Mouse (Mus musculus): ENCODE results near the gene Lgals12. TPM values are rescaled to one million over a fixed set of nuclear protein-coding genes. Genes with fewer than 3 reads are reported as not detected.
A peak's percentile ranks its signal among the peaks of the same experiment; 100 is the strongest.

Lgals12 gene
- polyA plus RNA-seq, 1 experiment from 2014 or later, result 0.20 TPM

GRCm38 (mm10) chr19:7568364-7568763, 38.6 kb downstream of the Lgals12 start:
- no peak for DNase-seq (ENCODE audit: low spot score)
- ATAC-seq, result no peak
- Histone ChIP-seq H3K27me3 (replicated peaks; ENCODE audit: control insufficient read depth, insufficient read depth, low read length) (no peaks in the 10 kb centered on the region), H3K4me1 (ENCODE audit: control insufficient read depth, insufficient read depth, low read length) (no peaks in the 10 kb centered on the region), H3K27ac (ENCODE audit: low read depth, low read length) (no peak overlapping the region), H3K9me3 (replicated peaks; ENCODE audit: control insufficient read depth, low read length) (no peaks in the 10 kb centered on the region), H3K36me3 (ENCODE audit: control insufficient read depth, insufficient read depth, low read length) (no peaks in the 10 kb centered on the region), H3K4me2 (ENCODE audit: low read length) (no peak overlapping the region), H3K4me3 (ENCODE audit: low read depth, low read length) (no peak overlapping the region), H3K9ac (ENCODE audit: low read length) (no peak overlapping the region)
- WGBS, result 65% methylated on average over 3 of the region's 3 CpGs

- H3K9ac ChIP-seq (ENCODE audit: low read length), result no peak overlapping the region
- H3K4me2 ChIP-seq (ENCODE audit: low read length), result no peak overlapping the region
- no peaks in the 10 kb centered on the region for H3K27me3 ChIP-seq (replicated peaks; ENCODE audit: control insufficient read depth, insufficient read depth, low read length)
- 64% methylated on average over 3 of the region's 3 CpGs for WGBS
- no peaks in the 10 kb centered on the region for H3K4me1 ChIP-seq (ENCODE audit: control insufficient read depth, insufficient read depth, low read length)
- H3K27ac ChIP-seq (ENCODE audit: low read depth, low read length), result no peak overlapping the region
- no peak for DNase-seq (ENCODE audit: low spot score)
- H3K9me3 ChIP-seq (replicated peaks; ENCODE audit: control insufficient read depth, low read length), result no peaks in the 10 kb centered on the region
- no peak overlapping the region for H3K4me3 ChIP-seq (ENCODE audit: low read depth, low read length)
- ATAC-seq, result no peak
- no peaks in the 10 kb centered on the region for H3K36me3 ChIP-seq (ENCODE audit: control insufficient read depth, insufficient read depth, low read length)
Measured at GRCm38 (mm10) chr19:7566826-7567225, 40.2 kb downstream of the Lgals12 start.

- no peaks in the 10 kb centered on the region for H3K9me3 ChIP-seq (replicated peaks; ENCODE audit: control insufficient read depth, low read length)
- no peak overlapping the region for H3K9ac ChIP-seq (ENCODE audit: low read length)
- DNase-seq (ENCODE audit: low spot score) (no peak), ATAC-seq (no peak)
- H3K4me3 ChIP-seq (ENCODE audit: low read depth, low read length), result no peak overlapping the region
- H3K4me2 ChIP-seq (ENCODE audit: low read length), result no peak overlapping the region
- H3K27ac ChIP-seq (ENCODE audit: low read depth, low read length), result no peak overlapping the region
- H3K27me3 ChIP-seq (replicated peaks; ENCODE audit: control insufficient read depth, insufficient read depth, low read length), result no peaks in the 10 kb centered on the region
- no peaks in the 10 kb centered on the region for H3K36me3 ChIP-seq (ENCODE audit: control insufficient read depth, insufficient read depth, low read length)
- 100% methylated on average over 1 of the region's 1 CpGs for WGBS
- no peaks in the 10 kb centered on the region for H3K4me1 ChIP-seq (ENCODE audit: control insufficient read depth, insufficient read depth, low read length)
Measured at GRCm38 (mm10) chr19:7564457-7564856, 42.5 kb downstream of the Lgals12 start.

GRCm38 (mm10) chr19:7563676-7564075, 43.3 kb downstream of the Lgals12 start:
- 93% methylated on average over 2 of the region's 2 CpGs for WGBS

GRCm38 (mm10) chr19:7562601-7563129, 44.3 kb downstream of the Lgals12 start:
- WGBS, result 79% methylated on average over 10 of the region's 10 CpGs
- Histone ChIP-seq H3K4me3 (ENCODE audit: low read depth, low read length) (no peak overlapping the region), H3K9ac (ENCODE audit: low read length) (no peak overlapping the region), H3K36me3 (ENCODE audit: control insufficient read depth, insufficient read depth, low read length) (no peaks in the 10 kb centered on the region), H3K4me2 (ENCODE audit: low read length) (no peak overlapping the region), H3K27ac (ENCODE audit: low read depth, low read length) (no peak overlapping the region), H3K9me3 (replicated peaks; ENCODE audit: control insufficient read depth, low read length) (no peaks in the 10 kb centered on the region), H3K4me1 (ENCODE audit: control insufficient read depth, insufficient read depth, low read length) (peaks cover 5% of the 10 kb centered on the region), H3K27me3 (replicated peaks; ENCODE audit: control insufficient read depth, insufficient read depth, low read length) (no peaks in the 10 kb centered on the region)
- no peak for ATAC-seq
- no peak for DNase-seq (ENCODE audit: low spot score)

More at GRCm38 (mm10) chr19:7563676-7564075, 43.3 kb downstream of the Lgals12 start:
- Histone ChIP-seq H3K27ac (ENCODE audit: low read depth, low read length) (no peak overlapping the region), H3K4me3 (ENCODE audit: low read depth, low read length) (no peak overlapping the region), H3K4me1 (ENCODE audit: control insufficient read depth, insufficient read depth, low read length) (no peaks in the 10 kb centered on the region), H3K36me3 (ENCODE audit: control insufficient read depth, insufficient read depth, low read length) (no peaks in the 10 kb centered on the region), H3K27me3 (replicated peaks; ENCODE audit: control insufficient read depth, insufficient read depth, low read length) (no peaks in the 10 kb centered on the region), H3K4me2 (ENCODE audit: low read length) (no peak overlapping the region), H3K9ac (ENCODE audit: low read length) (no peak overlapping the region), H3K9me3 (replicated peaks; ENCODE audit: control insufficient read depth, low read length) (no peaks in the 10 kb centered on the region)
- DNase-seq (ENCODE audit: low spot score) (no peak), ATAC-seq (no peak)

GRCm38 (mm10) chr19:7561456-7561855, 45.5 kb downstream of the Lgals12 start:
- ATAC-seq, result no peak

GRCm38 (mm10) chr19:7559986-7560385, 47.0 kb downstream of the Lgals12 start:
- Histone ChIP-seq H3K27me3 (replicated peaks; ENCODE audit: control insufficient read depth, insufficient read depth, low read length) (no peaks in the 10 kb centered on the region), H3K27ac (ENCODE audit: low read depth, low read length) (no peak overlapping the region), H3K9ac (ENCODE audit: low read length) (no peak overlapping the region), H3K4me3 (ENCODE audit: low read depth, low read length) (no peak overlapping the region), H3K36me3 (ENCODE audit: control insufficient read depth, insufficient read depth, low read length) (no peaks in the 10 kb centered on the region), H3K4me1 (ENCODE audit: control insufficient read depth, insufficient read depth, low read length) (peaks cover 10% of the 10 kb centered on the region), H3K4me2 (ENCODE audit: low read length) (no peak overlapping the region), H3K9me3 (replicated peaks; ENCODE audit: control insufficient read depth, low read length) (no peaks in the 10 kb centered on the region)
- 89% methylated on average over 4 of the region's 4 CpGs for WGBS
- DNase-seq (ENCODE audit: low spot score), result no peak
- ATAC-seq, result no peak

More at GRCm38 (mm10) chr19:7561456-7561855, 45.5 kb downstream of the Lgals12 start:
- Histone ChIP-seq H3K9me3 (replicated peaks; ENCODE audit: control insufficient read depth, low read length) (no peaks in the 10 kb centered on the region), H3K27ac (ENCODE audit: low read depth, low read length) (no peak overlapping the region), H3K4me3 (ENCODE audit: low read depth, low read length) (no peak overlapping the region), H3K4me1 (ENCODE audit: control insufficient read depth, insufficient read depth, low read length) (peaks cover 10% of the 10 kb centered on the region), H3K4me2 (ENCODE audit: low read length) (no peak overlapping the region), H3K9ac (ENCODE audit: low read length) (no peak overlapping the region), H3K36me3 (ENCODE audit: control insufficient read depth, insufficient read depth, low read length) (no peaks in the 10 kb centered on the region), H3K27me3 (replicated peaks; ENCODE audit: control insufficient read depth, insufficient read depth, low read length) (no peaks in the 10 kb centered on the region)
- no peak for DNase-seq (ENCODE audit: low spot score)
- WGBS, result 86% methylated on average over 3 of the region's 3 CpGs

GRCm38 (mm10) chr19:7558675-7559074, 48.3 kb downstream of the Lgals12 start:
- Histone ChIP-seq H3K4me1 (ENCODE audit: control insufficient read depth, insufficient read depth, low read length) (peaks cover 10% of the 10 kb centered on the region), H3K36me3 (ENCODE audit: control insufficient read depth, insufficient read depth, low read length) (no peaks in the 10 kb centered on the region), H3K27ac (ENCODE audit: low read depth, low read length) (no peak overlapping the region), H3K27me3 (replicated peaks; ENCODE audit: control insufficient read depth, insufficient read depth, low read length) (no peaks in the 10 kb centered on the region), H3K4me3 (ENCODE audit: low read depth, low read length) (no peak overlapping the region), H3K9ac (ENCODE audit: low read length) (no peak overlapping the region), H3K9me3 (replicated peaks; ENCODE audit: control insufficient read depth, low read length) (no peaks in the 10 kb centered on the region), H3K4me2 (ENCODE audit: low read length) (peak overlapping the region; percentile 62)
- ATAC-seq (no peak), DNase-seq (ENCODE audit: low spot score) (no peak)
- WGBS, result 83% methylated on average over 4 of the region's 4 CpGs

- H3K27me3 ChIP-seq (replicated peaks; ENCODE audit: control insufficient read depth, insufficient read depth, low read length), result no peaks in the 10 kb centered on the region
- 1% methylated on average over 4 of the region's 4 CpGs for WGBS
- H3K4me3 ChIP-seq (ENCODE audit: low read depth, low read length), result peak overlapping the region; percentile 29
- DNase-seq (ENCODE audit: low spot score), result no peak
- H3K36me3 ChIP-seq (ENCODE audit: control insufficient read depth, insufficient read depth, low read length), result no peaks in the 10 kb centered on the region
- H3K4me2 ChIP-seq (ENCODE audit: low read length), result peak overlapping the region; percentile 62
- H3K9me3 ChIP-seq (replicated peaks; ENCODE audit: control insufficient read depth, low read length), result no peaks in the 10 kb centered on the region
- peak overlapping the region; percentile 55 for H3K9ac ChIP-seq (ENCODE audit: low read length)
- peaks cover 10% of the 10 kb centered on the region for H3K4me1 ChIP-seq (ENCODE audit: control insufficient read depth, insufficient read depth, low read length)
- H3K27ac ChIP-seq (ENCODE audit: low read depth, low read length), result no peak overlapping the region
- ATAC-seq, result no peak
Measured at GRCm38 (mm10) chr19:7557844-7558243, 49.1 kb downstream of the Lgals12 start.

Measured in forebrain, embryonic 14.5 days (tissue).